Mouse (Mus musculus) stomach, postnatal 0 days (tissue): ENCODE data around the gene Vav3. TPM values are rescaled to one million over a fixed set of nuclear protein-coding genes. Genes with fewer than 3 reads are reported as not detected.

Source experiments
- ATAC-seq: fragments of 200-750 bp; cut with Nextera tagmentation; 2 replicates; pipeline ENCODE4 v1.8.0; 2017; ENCODE audit not compliant: low FRiP score, low TSS enrichment
- DNase-seq: peaks from one replicate; pipeline ENCODE4 v3.0.0-alpha.2; 2016; ENCODE audit warnings: low spot score
- H3K27ac ChIP-seq: fragments of 300-500 bp; sonication (generic); replicated peaks from 2 replicates; pipeline ENCODE4 v1.5.1; 2014; ENCODE audit warnings: mild to moderate bottlenecking, control low read depth
- H3K27me3 ChIP-seq: fragments of 300-500 bp; sonication (generic); 2 replicates; pipeline ENCODE4 v1.6.1; 2014; ENCODE audit warnings: low read length; ENCODE audit not compliant: control insufficient read depth, insufficient read depth
- H3K36me3 ChIP-seq: fragments of 300-500 bp; sonication (generic); 2 replicates; pipeline ENCODE4 v1.6.1; 2014; ENCODE audit warnings: low read length, mixed read lengths; ENCODE audit not compliant: control insufficient read depth, insufficient read depth
- H3K4me1 ChIP-seq: fragments of 300-500 bp; sonication (generic); replicated peaks from 2 replicates; pipeline ENCODE4 v1.6.1; 2014; ENCODE audit warnings: antibody characterized with exemption; ENCODE audit not compliant: control insufficient read depth, insufficient read depth
- H3K4me2 ChIP-seq: fragments of 300-500 bp; sonication (generic); replicated peaks from 2 replicates; pipeline ENCODE4 v1.6.1; 2014; ENCODE audit warnings: low read depth, mild to moderate bottlenecking, control low read depth, moderate library complexity
- H3K4me3 ChIP-seq: fragments of 300-500 bp; sonication (generic); 2 replicates; pipeline ENCODE4 v1.5.1; 2014; ENCODE audit warnings: low read depth, low read length, control low read depth
- H3K9ac ChIP-seq: fragments of 300-500 bp; sonication (generic); 2 replicates; pipeline ENCODE4 v1.6.1; 2014; ENCODE audit warnings: mild to moderate bottlenecking, low read length, control low read depth, mixed read lengths
- H3K9me3 ChIP-seq: fragments of 300-500 bp; sonication (generic); 2 replicates; pipeline ENCODE4 v1.6.1; 2016; ENCODE audit warnings: low read length; ENCODE audit not compliant: control insufficient read depth
- CTCF ChIP-seq: IDR thresholded peaks from 2 replicates; pipeline ENCODE4 v1.5.1; 2016; ENCODE audit warnings: antibody characterized with exemption, low read depth, mild to moderate bottlenecking, moderate library complexity
- EP300 ChIP-seq: optimal IDR thresholded peaks from 2 replicates; pipeline ENCODE3; 2016; ENCODE audit warnings: antibody characterized with exemption
- WGBS: fragments of 180-500 bp; shearing (Covaris S2); extraction: QIAGEN DNeasy Blood & Tissue Kit; methylation state at CpG from one replicate; pipeline ENCODE4 v1.1.7; 2014; 5-methylcytosine and 5-hydroxymethylcytosine counted together
- polyA plus RNA-seq: library from polyadenylated mRNA; unstranded; fragments of >200 nt; fragmentation: Nextera tagmentation; extraction: Ambion mirVana; gene quantifications from 2 replicates; pipeline ENCODE4 v1.2.1, GENCODE M21; 2015

The Vav3 gene
- polyA plus RNA-seq, 1 experiment from 2014 or later, result 20.2 TPM

GRCm38 (mm10) chr3:109360746-109361145 is 20.3 kb downstream of the Vav3 start:
- no peaks in the 10 kb centered on the region for H3K27me3 ChIP-seq
- no peak for DNase-seq
- WGBS, result 58% methylated on average over 4 of the region's 4 CpGs
- H3K4me2 ChIP-seq, result no peak overlapping the region
- ATAC-seq, result no peak
- H3K36me3 ChIP-seq, result no peaks in the 10 kb centered on the region
- no peak overlapping the region for H3K27ac ChIP-seq
- H3K4me1 ChIP-seq, result no peaks in the 10 kb centered on the region
- no peak overlapping the region for H3K4me3 ChIP-seq
- H3K9ac ChIP-seq, result no peak overlapping the region
- TF ChIP-seq CTCF, result no peak
- TF ChIP-seq EP300, result no peak
- no peaks in the 10 kb centered on the region for H3K9me3 ChIP-seq

DNA sequence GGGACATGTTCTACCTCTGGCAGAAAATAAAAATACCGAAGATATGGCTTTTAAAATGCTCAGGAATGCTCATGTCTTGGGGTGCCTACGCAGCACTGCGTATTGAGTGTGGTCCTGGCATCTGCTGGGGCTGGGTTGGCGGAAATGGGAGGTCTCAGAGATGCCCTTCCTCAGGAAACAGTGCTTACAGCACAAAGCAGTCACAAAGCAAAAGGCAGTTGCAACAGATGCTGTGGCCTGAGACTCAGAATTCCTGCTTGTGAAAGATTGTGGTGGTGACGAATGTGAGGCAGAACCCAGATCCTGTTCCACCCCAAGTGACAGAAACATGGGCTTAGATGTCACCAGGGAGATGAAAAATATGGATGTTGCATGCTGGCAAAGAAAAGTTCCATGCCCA is 21.4 kb downstream of the Vav3 start:
- TF ChIP-seq EP300, result no peak
- TF ChIP-seq CTCF, result no peak
- H3K9ac ChIP-seq, result no peak overlapping the region

DNA sequence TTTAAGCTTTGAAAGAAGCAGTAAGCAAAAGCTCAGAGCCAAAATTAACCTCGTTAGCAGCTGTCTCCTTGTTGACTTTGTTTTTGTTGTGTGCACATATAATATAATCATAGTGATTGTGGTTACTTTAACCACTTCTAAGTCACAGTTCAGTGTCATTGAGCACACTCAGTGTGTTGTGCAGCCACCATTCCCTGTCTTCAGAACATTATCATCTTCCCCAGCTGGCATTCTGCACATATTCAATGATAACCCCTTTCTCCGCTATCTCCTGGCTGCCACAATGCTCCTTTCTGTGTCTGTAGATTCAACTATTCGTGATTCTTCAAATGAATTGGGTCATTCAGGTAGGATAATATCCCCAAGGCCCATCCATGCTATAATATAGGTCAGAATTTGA is 21.9 kb downstream of the Vav3 start:
- no peak for DNase-seq
- Histone ChIP-seq H3K27me3 (no peaks in the 10 kb centered on the region), H3K27ac (no peak overlapping the region), H3K4me2 (no peak overlapping the region), H3K9me3 (no peaks in the 10 kb centered on the region), H3K4me1 (no peaks in the 10 kb centered on the region), H3K36me3 (no peaks in the 10 kb centered on the region), H3K4me3 (no peak overlapping the region), H3K9ac (no peak overlapping the region)
- TF ChIP-seq CTCF (no peak), EP300 (no peak)
- no peak for ATAC-seq
- WGBS, result 86% methylated on average over 3 of the region's 3 CpGs

More for the DNA sequence above, 21.4 kb downstream of the Vav3 start:
- H3K4me2 ChIP-seq, result no peak overlapping the region
- H3K27me3 ChIP-seq, result no peaks in the 10 kb centered on the region
- H3K4me3 ChIP-seq, result no peak overlapping the region
- H3K9me3 ChIP-seq, result no peaks in the 10 kb centered on the region
- ATAC-seq (no peak), DNase-seq (no peak)
- no peak overlapping the region for H3K27ac ChIP-seq
- 78% methylated on average over 5 of the region's 5 CpGs for WGBS
- H3K4me1 ChIP-seq, result no peaks in the 10 kb centered on the region
- H3K36me3 ChIP-seq, result no peaks in the 10 kb centered on the region

GRCm38 (mm10) chr3:109363522-109363921 is 23.1 kb downstream of the Vav3 start:
- Histone ChIP-seq H3K4me3 (no peak overlapping the region), H3K36me3 (no peaks in the 10 kb centered on the region), H3K4me2 (no peak overlapping the region), H3K27me3 (no peaks in the 10 kb centered on the region), H3K9ac (no peak overlapping the region), H3K27ac (no peak overlapping the region), H3K9me3 (no peaks in the 10 kb centered on the region), H3K4me1 (no peaks in the 10 kb centered on the region)
- DNase-seq (no peak), ATAC-seq (no peak)
- WGBS, result 58% methylated on average over 5 of the region's 5 CpGs
- no peak for TF ChIP-seq CTCF
- TF ChIP-seq EP300, result no peak

DNA sequence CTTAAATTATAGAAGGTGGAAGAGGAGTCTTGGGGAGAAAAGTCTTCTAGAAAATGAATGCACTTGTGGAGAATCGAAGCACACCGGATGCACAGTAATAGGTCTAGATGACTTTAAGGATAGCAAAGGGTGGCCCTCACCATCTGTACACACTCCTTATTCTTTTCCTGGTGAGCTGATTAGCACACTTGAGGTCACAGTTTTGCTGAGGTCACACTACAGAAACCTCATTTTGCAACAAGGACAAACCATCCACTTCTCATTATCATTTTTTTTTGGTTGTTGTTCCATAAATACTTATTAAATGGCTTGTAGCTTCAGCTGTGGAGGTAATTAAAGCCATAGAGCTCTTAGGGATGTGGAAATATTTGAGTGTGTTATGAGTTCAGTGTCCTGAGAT is 25.4 kb downstream of the Vav3 start:
- Histone ChIP-seq H3K36me3 (no peaks in the 10 kb centered on the region), H3K4me1 (no peaks in the 10 kb centered on the region), H3K27me3 (no peaks in the 10 kb centered on the region), H3K4me3 (no peak overlapping the region), H3K9ac (no peak overlapping the region), H3K4me2 (no peak overlapping the region), H3K9me3 (no peaks in the 10 kb centered on the region), H3K27ac (no peak overlapping the region)
- no peak for ATAC-seq
- WGBS, result 85% methylated on average over 2 of the region's 2 CpGs
- TF ChIP-seq EP300, result no peak
- TF ChIP-seq CTCF, result no peak
- no peak for DNase-seq

DNA sequence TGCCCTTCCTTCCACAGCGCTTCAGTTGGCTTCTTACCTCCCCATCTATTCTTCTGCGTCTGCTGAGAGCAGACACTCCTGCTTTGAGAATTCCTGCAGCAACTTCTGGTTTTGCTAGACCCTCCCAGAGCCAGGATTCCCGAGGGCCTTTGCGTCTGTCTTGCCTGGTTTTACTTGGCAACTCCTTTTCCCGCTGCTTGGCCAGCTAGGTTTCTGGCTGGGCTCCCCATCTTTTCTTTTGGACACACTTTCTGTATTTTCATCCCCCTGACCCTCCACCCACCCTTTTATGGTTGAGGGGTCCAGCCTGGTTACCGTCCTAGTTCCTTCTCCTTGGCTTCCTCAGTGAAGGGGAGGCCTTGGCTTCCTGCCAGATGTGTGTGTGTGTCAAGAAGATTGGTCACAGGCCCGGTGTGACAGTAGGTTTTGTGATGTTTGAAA is 26.0 kb downstream of the Vav3 start:
- no peaks in the 10 kb centered on the region for H3K4me1 ChIP-seq
- WGBS, result 40% methylated on average over 7 of the region's 7 CpGs
- no peak for ATAC-seq
- H3K4me3 ChIP-seq, result no peak overlapping the region
- H3K27me3 ChIP-seq, result no peaks in the 10 kb centered on the region
- TF ChIP-seq CTCF (no peak), EP300 (no peak)
- H3K27ac ChIP-seq, result no peak overlapping the region
- no peak overlapping the region for H3K4me2 ChIP-seq
- no peak for DNase-seq
- no peak overlapping the region for H3K9ac ChIP-seq
- no peaks in the 10 kb centered on the region for H3K36me3 ChIP-seq
- no peaks in the 10 kb centered on the region for H3K9me3 ChIP-seq
